Mouse (Mus musculus) myocyte (in vitro differentiated cells): ENCODE data around the gene Bpifb1. TPM values are rescaled to one million over a fixed set of nuclear protein-coding genes. Genes with fewer than 3 reads are reported as not detected.
"Not testable (repeated sequence)": the region's sequence is repeated elsewhere in the genome, so short reads cannot be mapped to it uniquely, and the experiment has no call there.

Source experiments
- H3K27me3 ChIP-seq: one replicate; pipeline ENCODE4 v1.6.1; 2011; ENCODE audit not compliant: control insufficient read depth, insufficient read depth, insufficient read length
- H3K36me3 ChIP-seq: one replicate; pipeline ENCODE4 v1.6.1; 2011; ENCODE audit not compliant: control insufficient read depth, insufficient read depth
- H3K4me2 ChIP-seq: one replicate; pipeline ENCODE4 v1.6.1; 2011; ENCODE audit warnings: low read depth, control low read depth
- H3K4me3 ChIP-seq: one replicate; pipeline ENCODE4 v1.5.1; 2011; ENCODE audit warnings: mild to moderate bottlenecking, control low read depth, moderate library complexity
- H3K79me2 ChIP-seq: one replicate; pipeline ENCODE4 v1.6.1; 2011; ENCODE audit not compliant: control insufficient read depth, insufficient read depth
- H3ac ChIP-seq: one replicate; pipeline ENCODE4 v1.6.1; 2011; ENCODE audit not compliant: control insufficient read depth, insufficient read length
- CEBPB ChIP-seq: IDR thresholded peaks from 2 replicates; pipeline ENCODE4 v1.6.1; 2011; ENCODE audit warnings: mild to moderate bottlenecking, moderate library complexity; ENCODE audit not compliant: poor library complexity, insufficient read depth, severe bottlenecking
- E2F4 ChIP-seq: IDR thresholded peaks from one replicate; pipeline ENCODE4 v1.6.1; 2011; ENCODE audit warnings: mild to moderate bottlenecking, control low read depth, moderate library complexity; ENCODE audit not compliant: insufficient read depth
- MAX ChIP-seq: IDR thresholded peaks from one replicate; pipeline ENCODE4 v1.6.1; 2011; ENCODE audit warnings: low read depth, mild to moderate bottlenecking, control low read depth
- MYOD1 ChIP-seq, 3 experiments: IDR thresholded peaks; one replicate each; pipeline ENCODE4 v1.6.1; 2011; ENCODE audit warnings: control low read depth in 2 of 3, low read depth in 2 of 3, mild to moderate bottlenecking in 2 of 3, moderate library complexity in 1 of 3; ENCODE audit not compliant: insufficient read length in 2 of 3, control insufficient read depth in 1 of 3
- MYOG ChIP-seq, 3 experiments: IDR thresholded peaks; one replicate each; pipeline ENCODE4 v1.6.1; 2011; ENCODE audit warnings: control low read depth in 2 of 3, low read depth in 2 of 3, mild to moderate bottlenecking in 2 of 3; ENCODE audit not compliant: insufficient read length in 2 of 3, control insufficient read depth in 1 of 3, insufficient read depth in 1 of 3
- POLR2A ChIP-seq: IDR thresholded peaks from one replicate; pipeline ENCODE4 v1.6.1; 2011; ENCODE audit warnings: low read depth, mild to moderate bottlenecking, control low read depth, moderate library complexity; ENCODE audit not compliant: insufficient read length
- POLR2AphosphoS2 ChIP-seq: IDR thresholded peaks from one replicate; pipeline ENCODE4 v1.6.1; 2011; ENCODE audit warnings: low read depth, control low read depth; ENCODE audit not compliant: insufficient read length
- REST ChIP-seq: IDR thresholded peaks from one replicate; pipeline ENCODE4 v1.6.1; 2011; ENCODE audit warnings: mild to moderate bottlenecking, control low read depth, moderate library complexity; ENCODE audit not compliant: insufficient read depth, insufficient read length
- SRF ChIP-seq: IDR thresholded peaks from one replicate; pipeline ENCODE4 v1.6.1; 2011; ENCODE audit warnings: low read depth; ENCODE audit not compliant: control insufficient read depth, insufficient read length
- TCF12 ChIP-seq: IDR thresholded peaks from one replicate; pipeline ENCODE4 v1.6.1; 2011; ENCODE audit warnings: mild to moderate bottlenecking, control low read depth; ENCODE audit not compliant: poor library complexity, insufficient read depth, severe bottlenecking
- TCF3 ChIP-seq: IDR thresholded peaks from one replicate; pipeline ENCODE4 v1.6.1; 2011; ENCODE audit warnings: low read depth, control low read depth; ENCODE audit not compliant: insufficient read length
- USF1 ChIP-seq: IDR thresholded peaks from one replicate; pipeline ENCODE4 v1.6.1; 2011; ENCODE audit warnings: low read depth, mild to moderate bottlenecking, control low read depth, moderate library complexity
- polyA plus RNA-seq: library from polyadenylated mRNA; unstranded; fragments of >200 nt; fragmentation: generic; extraction: Trizol; gene quantifications from one replicate; pipeline ENCODE4 v1.2.1, GENCODE M21; 2012; ENCODE audit warnings: missing spikeins

The Bpifb1 gene
- polyA plus RNA-seq, 1 experiment, result not detected

DNA sequence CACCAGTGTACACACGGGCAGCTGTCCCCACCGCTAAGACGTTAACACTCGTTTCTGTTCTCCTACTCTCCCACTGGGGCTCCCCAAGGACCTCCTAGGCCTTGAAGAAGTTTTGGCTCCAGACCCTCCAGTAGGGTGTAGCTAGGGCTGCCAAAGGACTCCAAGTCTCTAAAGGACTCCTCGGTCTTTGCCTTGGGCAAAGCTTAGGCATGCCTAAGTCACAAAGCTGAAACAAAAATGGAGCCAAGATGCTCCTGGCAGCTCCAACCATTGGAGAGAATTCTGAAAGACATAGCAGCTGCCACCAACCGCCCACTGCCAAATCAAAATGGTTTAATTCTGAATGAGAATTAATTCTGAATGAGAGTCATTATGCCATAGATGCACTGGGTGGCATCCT is 42.8 kb downstream of the Bpifb1 start:
- Histone ChIP-seq H3K27me3 (no peaks in the 10 kb centered on the region), H3K36me3 (no peaks in the 10 kb centered on the region), H3K4me2 (no peak overlapping the region), H3K79me2 (no peaks in the 10 kb centered on the region), H3ac (no peak overlapping the region), H3K4me3 (no peak overlapping the region)
- TF ChIP-seq MAX (no peak), USF1 (no peak), MYOG (IDR thresholded peaks at IDR 0.05; ENCODE audit: control insufficient read depth in 1 of 3, insufficient read depth in 1 of 3, insufficient read length in 2 of 3, low read depth in 2 of 3) (no peak), MYOD1 (IDR thresholded peaks at IDR 0.05; ENCODE audit: control insufficient read depth in 1 of 3, insufficient read length in 2 of 3, low read depth in 2 of 3) (no peak), SRF (no peak), REST (no peak), POLR2A (no peak), E2F4 (no peak), CEBPB (no peak)

DNA sequence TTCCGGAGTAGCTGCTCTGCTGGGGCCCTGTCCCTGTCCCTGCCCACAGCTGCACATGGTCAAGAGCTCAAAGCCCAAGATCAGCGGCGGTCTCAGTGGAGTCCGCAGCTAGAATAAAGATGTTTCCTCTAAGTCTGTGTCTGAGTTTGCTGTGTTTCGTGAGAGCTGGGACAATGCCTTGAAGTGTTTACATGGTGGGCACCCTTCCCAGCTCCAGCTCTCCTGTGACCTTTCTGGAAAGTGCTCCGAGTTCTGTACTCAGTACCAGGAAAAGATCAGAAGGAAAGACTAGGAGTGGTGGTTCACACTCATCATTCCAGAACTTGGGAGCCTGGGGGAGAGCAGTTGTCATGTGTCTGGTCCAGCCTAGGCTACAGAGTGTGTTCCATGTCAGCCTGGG is 50.2 kb downstream of the Bpifb1 start:
- H3K36me3 ChIP-seq, result no peaks in the 10 kb centered on the region
- no peaks in the 10 kb centered on the region for H3K79me2 ChIP-seq
- no peak overlapping the region for H3K4me2 ChIP-seq
- no peak for TF ChIP-seq MYOD1 (IDR thresholded peaks at IDR 0.05; ENCODE audit: control insufficient read depth in 1 of 3, insufficient read length in 2 of 3, low read depth in 2 of 3)
- no peak for TF ChIP-seq TCF12
- TF ChIP-seq SRF, result no peak
- TF ChIP-seq POLR2AphosphoS2, result no peak
- no peak for TF ChIP-seq TCF3
- TF ChIP-seq MAX, result no peak
- TF ChIP-seq E2F4, result no peak
- TF ChIP-seq USF1, result no peak
- TF ChIP-seq MYOG (IDR thresholded peaks at IDR 0.05; ENCODE audit: control insufficient read depth in 1 of 3, insufficient read depth in 1 of 3, insufficient read length in 2 of 3, low read depth in 2 of 3), result no peak
- H3ac ChIP-seq, result no peak overlapping the region
- no peaks in the 10 kb centered on the region for H3K27me3 ChIP-seq
- no peak overlapping the region for H3K4me3 ChIP-seq

DNA sequence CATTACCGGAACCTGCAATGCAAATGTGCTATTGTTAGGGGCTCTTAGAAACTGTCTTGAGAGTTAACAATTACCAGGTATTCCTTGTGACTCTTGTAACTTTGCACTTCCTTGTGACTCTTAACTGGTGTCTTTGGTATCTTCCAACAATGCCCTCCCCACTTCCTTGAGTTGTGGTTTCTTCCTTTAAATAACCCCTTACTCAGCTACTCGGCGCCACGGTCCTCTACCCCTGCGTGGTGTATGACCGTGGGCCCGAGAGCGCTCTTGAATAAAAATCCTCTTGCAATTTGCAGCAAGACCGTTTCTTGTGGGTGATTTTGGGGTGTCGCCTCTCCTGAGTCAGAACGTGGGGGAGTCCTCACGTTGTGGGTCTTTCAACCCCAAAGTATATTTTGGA is 52.1 kb downstream of the Bpifb1 start:
- not testable (repeated sequence) for H3K79me2 ChIP-seq, H3K4me2 ChIP-seq, H3ac ChIP-seq, H3K4me3 ChIP-seq, H3K36me3 ChIP-seq, H3K27me3 ChIP-seq

DNA sequence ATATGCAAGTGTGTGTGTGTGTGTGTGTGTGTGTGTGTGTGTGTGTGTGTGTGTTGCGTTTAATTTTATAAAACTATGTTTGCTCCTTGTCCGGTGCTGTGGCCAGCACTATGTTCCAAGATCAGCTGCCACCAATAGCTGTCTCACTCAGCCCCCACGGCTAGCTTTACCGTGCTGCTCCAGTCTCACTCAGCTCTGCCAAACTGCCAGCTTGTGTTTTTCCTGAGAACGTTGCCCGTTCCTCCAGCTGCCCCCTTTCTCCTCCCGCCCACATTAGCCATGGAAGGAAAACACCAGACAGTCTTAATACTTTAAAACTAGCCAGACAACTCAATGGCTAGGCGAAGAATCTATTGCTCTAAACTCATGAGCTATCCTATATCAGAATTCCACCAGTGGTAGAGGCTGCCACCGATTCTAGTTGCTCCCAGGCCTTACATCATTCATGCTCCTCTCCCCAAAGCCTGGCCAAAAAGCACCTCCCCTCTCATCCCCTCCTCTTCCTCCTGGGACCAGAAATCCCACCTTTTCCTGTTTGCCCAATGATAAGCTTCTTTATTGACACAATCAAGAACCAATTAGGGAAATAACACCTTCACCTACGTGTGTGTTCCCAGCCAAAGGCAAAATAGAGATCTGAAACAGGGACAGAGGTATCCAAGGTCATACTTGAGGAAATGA is 52.9 kb downstream of the Bpifb1 start:
- Histone ChIP-seq H3K79me2 (no peaks in the 10 kb centered on the region), H3K27me3 (no peaks in the 10 kb centered on the region), H3K36me3 (no peaks in the 10 kb centered on the region), H3K4me3 (no peak overlapping the region), H3K4me2 (no peak overlapping the region), H3ac (no peak overlapping the region)
- no peak for TF ChIP-seq SRF
- TF ChIP-seq CEBPB, result no peak
- TF ChIP-seq POLR2A, result no peak
- no peak for TF ChIP-seq MYOG (IDR thresholded peaks at IDR 0.05; ENCODE audit: control insufficient read depth in 1 of 3, insufficient read depth in 1 of 3, insufficient read length in 2 of 3, low read depth in 2 of 3)
- no peak for TF ChIP-seq MYOD1 (IDR thresholded peaks at IDR 0.05; ENCODE audit: control insufficient read depth in 1 of 3, insufficient read length in 2 of 3, low read depth in 2 of 3)
- no peak for TF ChIP-seq E2F4
- TF ChIP-seq USF1, result no peak
- TF ChIP-seq REST, result no peak
- no peak for TF ChIP-seq POLR2AphosphoS2
- no peak for TF ChIP-seq MAX

DNA sequence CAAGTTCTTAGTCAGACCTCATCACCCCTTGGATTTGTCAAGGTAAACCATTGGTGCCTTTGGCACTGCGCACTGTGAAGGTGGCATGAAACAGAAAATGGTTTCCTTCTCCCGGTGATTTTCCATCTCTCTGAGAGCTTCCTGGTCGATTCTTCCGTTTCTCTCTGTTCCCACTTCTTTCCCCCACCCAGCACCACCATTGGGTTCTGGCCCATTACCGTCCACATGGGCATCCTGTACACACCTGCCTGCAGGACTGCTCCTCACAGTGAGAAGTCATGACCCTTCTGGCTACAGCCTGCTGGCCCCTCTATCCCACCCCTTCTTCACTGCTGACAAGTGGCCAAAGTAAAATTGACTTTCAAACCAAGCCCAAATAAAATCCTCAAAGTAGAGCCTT is 54.7 kb downstream of the Bpifb1 start:
- TF ChIP-seq MAX (no peak), REST (no peak), USF1 (no peak), TCF12 (no peak), E2F4 (no peak), MYOD1 (IDR thresholded peaks at IDR 0.05; ENCODE audit: control insufficient read depth in 1 of 3, insufficient read length in 2 of 3, low read depth in 2 of 3) (no peak), CEBPB (no peak)
- Histone ChIP-seq H3K36me3 (no peaks in the 10 kb centered on the region), H3K27me3 (no peaks in the 10 kb centered on the region), H3K4me2 (no peak overlapping the region), H3K4me3 (no peak overlapping the region), H3K79me2 (no peaks in the 10 kb centered on the region), H3ac (no peak overlapping the region)

DNA sequence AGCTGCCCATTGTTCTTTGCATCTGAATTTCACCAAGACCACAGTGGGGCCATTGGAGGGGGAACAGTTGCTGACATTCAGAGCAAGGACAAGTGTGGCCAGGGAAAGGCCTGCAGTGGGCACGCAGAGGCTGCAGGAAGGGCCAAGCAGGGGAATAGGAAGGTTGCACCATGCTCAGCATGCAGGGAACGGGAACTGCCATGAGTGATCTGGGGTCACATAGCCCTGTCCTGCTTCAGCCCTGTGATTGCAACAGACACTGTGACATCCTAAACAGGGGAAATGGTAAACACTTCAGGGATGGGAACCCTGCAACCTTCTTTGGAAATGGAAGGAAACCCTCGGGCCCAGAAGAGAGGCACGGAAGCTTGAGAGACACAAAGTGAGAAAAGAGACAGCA is 64.6 kb downstream of the Bpifb1 start:
- not testable (repeated sequence) for H3K4me2 ChIP-seq, H3K36me3 ChIP-seq, H3K4me3 ChIP-seq, H3K79me2 ChIP-seq, H3ac ChIP-seq, H3K27me3 ChIP-seq
